Mouse (Mus musculus) regulatory T cell (primary cell): ENCODE measurements at regions not wholly inside any gene's neighbourhood (a gene's known extent, or its start where the extent isn't known, plus 50 kb on each side); places are given as distances from the start of the nearest gene placed in this dataset.

Experiments used
- in situ Hi-C: fragments of 300-600 bp; cut with MboI, MseI; formaldehyde crosslinking; loops from one replicate; pipeline ENCODE4 v1.15.1; 2025; ENCODE audit warnings: high pct_unique_total_duplicates

DNA sequence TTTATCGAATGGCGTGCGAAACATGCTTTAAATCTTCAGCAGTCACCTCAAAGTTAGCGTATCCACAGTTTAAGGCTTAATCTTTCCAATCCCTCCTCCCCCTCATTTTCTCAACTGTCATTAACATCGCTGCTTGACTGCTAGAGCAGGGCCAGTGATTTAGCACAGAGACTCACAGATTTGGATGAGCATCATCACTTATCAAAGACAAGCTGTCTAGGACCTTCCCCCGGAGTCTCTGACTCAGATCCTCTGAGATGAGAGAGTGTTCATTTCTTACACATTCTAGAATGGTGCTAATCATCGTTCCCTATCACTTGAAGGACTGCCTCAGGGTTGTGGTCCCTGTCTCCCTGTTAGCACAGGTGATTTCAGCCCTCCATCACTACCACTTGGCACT lies 112.1 kb upstream of the Tmem132c start:
- in situ Hi-C loops: no loop called here

DNA sequence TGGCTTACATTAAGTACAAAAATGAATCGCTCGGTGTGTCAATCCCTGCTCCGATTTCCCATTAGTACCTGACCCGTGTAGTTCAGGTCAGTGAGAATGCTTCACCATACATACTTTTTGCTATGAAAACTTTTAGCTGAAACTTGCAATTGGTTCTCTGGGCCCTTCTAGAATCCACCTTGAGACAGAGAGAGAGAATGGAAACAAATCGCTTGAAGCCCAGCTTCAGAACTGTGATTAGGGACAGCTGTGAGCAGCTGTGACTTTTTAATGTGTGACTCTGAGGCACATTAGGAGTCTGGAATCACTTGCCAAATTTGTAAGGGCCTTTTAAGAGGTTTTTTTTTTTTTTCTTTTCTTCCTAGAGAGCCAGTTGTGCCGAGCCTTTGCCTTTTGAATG lies 107.2 kb upstream of the Tmem132c start:
- in situ Hi-C loops: no loop called here

DNA sequence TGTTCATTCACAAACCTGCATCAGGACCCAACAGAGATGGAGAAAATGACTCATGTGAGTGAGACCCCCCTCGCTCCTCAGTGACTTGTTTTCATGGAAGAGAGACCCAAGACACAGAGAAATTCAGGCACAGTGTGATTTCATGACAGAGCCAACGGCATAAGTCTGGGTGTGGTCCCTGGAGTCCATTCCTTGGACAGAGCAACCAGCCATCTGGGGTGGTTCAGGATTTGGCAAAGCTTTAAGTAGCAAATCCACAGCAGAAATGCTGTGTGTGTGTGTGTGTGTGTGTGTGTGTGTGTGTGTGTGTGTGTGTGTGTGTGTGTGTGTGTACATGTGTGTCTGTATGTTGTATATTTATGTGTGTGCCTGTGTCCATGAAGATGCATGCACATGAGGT lies 101.0 kb upstream of the Tmem132c start:
- in situ Hi-C loops: loop anchor here (10.0 kb wide), 1 partner anchor 1164 kb away; no protein-coding TSS in a partner anchor

DNA sequence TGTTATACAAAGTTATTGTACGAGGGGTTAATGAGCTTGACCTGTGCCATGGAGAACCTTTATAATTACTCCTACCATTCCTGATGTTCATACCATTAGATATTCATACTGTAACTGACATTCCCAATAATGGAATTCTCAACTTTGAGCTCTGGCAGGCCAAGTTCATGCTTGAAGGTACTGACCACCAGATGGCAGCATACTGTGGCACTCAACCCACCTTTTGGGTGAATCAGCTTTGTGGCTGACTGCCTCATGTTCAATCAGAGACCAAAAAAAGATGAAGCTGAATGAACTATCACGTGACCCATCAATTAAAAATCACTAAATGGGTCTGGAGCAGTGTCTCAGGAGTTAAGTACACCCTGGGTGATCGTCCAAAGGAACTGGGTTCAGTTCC lies 81.3 kb upstream of the Tmem132c start:
- in situ Hi-C loops: no loop called here

DNA sequence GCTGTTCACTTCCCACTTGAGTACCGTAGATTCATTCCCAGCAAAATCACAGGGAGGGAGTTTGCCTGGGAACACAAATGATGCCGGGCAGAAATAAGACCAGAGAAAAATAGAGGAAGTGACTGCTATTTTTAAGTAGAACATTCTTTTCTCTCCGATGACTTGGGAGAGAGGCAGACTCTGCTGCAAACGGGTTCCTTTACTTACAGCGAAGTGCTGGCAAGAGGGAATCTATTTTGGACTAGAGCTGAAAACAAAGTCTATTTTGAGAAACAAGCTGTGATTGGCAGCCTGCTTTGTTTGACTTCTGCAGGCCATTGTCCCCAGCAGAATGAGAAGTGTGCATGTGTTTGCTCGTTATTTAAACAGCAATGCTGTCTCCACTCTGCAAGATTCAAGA lies 78.2 kb upstream of the Tmem132c start:
- in situ Hi-C loops: no loop called here

DNA sequence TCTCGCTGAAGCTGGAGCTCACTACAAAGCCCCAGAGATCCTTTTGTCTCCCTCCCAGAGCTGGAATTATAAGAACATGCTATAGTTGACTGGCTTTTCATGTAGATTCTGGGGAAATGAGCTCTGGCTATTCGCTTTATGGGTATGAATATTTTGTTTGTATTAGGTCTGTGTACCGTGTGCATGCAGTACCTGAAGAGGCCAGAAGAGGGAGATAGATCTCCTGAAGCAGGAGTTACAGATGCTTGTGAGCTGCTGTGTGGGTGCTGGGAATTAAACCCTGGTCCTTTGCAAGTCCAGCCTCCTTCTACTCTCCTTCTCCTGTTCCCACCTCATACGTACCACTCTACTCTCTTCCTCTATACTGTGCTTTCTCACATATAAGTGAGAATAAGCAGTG lies 52.6 kb upstream of the Tmem132c start:
- in situ Hi-C loops: no loop called here
